Mouse (Mus musculus) right cerebral cortex, postnatal 4 days (tissue): ENCODE measurements around the gene Tnfrsf22.
"Not testable (repeated sequence)": the region's sequence is repeated elsewhere in the genome, so short reads cannot be mapped to it uniquely, and the experiment has no call there.

Experiments
- DNase-seq: peaks from one replicate; pipeline ENCODE4 v3.0.0-alpha.2; 2022

Gene Tnfrsf22

DNA sequence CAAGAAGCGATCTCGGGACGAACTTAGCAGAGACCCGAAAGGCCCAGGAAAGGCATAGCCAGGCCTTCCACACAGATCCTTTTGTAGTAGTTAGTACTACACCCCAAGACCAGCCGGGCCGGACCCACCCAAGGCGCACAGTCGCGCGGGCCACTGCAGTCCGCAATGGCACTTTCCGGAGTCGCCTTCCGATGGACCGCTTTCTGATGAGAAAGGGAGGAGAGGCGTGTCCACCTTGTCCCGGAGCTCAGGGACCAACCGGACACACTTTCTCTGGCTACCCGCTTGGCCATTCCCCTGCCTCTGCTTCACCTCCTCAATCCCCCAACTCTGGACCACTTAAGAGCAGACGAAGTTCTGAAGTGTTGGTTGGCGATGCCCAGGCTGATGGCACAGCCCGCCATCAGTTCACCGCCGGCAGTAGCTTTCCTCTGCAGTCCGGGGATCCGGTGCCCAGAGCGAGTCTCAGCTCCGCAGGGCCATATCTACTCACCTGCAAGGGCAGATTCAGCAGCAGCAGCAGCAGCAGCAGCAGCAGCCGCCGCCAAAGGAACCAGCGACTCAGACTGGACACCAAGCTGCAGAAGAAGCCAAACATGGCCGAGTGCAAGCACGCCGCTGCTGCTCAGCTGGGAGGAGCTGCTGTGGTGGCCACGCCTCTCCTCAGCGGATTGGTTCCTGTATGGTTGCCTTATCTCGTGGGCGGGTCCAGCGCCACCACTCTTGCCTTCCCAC is at the start of gene Tnfrsf22:
Gene Tnfrsf22, minus strand, starts transcription at position 628 of the 735 bp plus-strand sequence.
- peak; percentile 77 for DNase-seq

DNA sequence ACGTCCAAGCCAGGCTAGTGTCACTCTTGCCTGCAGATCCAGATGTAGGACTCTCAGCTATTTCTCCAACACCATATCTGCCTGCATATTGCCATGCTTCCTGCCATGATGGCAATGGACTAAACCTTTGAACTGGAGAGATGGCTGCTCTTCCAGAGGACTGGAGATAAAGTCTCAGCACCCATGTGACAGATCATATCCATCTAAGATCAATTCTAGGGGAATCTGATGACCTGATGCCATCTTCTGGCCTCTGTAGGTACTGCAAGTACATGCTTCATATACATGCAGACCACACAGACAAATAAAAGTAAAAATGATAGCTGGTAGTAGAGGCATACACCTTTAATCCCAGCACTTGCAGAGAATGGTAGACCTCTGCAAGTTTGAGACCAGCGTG is 46.7 kb upstream of the Tnfrsf22 start:
- DNase-seq = peak; percentile 40

DNA sequence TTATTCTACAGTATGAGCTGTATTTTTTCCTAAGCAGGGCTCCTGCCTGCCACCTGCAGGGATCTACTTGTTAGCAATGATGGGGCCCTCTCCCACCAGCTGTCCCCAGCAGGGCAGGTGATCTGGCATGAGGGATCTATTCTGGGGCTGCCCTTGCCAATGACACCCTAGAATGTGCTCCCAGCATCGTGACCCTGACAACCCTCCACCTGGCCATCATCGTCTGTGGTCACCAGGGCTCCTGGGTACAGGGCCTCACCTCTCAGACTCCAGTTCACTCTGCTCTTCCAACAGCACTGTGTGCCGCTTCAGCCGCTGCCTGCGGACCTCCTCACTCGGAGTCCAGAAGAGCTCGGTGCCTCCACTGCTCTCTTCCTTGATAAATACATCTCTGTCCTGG is 45.1 kb upstream of the Tnfrsf22 start:
- DNase-seq = no peak

DNA sequence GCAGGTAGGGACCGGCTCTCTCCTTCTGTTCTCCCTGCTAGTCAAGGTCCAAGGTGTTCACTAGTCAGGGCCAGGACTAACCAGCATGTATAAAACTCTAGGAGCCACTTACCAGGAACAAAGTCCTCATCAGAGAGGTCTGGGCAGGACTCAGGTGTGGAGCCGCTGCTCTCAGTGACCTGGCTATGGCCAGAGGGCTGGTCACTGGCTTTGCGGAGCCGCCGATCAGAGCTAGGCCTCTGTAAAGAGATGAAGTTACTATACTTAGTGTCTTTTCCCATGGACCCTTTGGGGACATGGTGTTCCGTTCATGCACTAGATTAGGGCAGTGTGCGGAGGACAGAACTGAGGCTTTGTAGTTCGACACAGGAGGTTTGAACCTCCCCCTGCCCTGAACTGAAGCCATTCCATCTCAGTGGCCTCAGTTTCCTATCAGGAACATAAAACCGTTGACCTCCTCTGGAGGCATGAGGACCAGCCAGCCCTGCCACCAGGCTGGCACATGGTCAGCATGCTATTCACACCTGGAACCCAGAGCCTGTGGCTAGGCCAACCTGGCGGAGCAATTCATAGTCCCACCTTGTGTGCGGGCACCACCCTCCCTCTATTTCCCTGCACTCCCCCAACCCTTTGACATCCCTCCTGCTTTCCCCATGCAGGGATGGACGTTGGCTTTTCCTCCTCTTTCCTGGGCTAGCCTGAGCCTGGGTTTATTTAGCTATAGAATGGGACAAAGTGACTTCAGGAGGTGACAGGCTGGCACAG is 43.5 kb upstream of the Tnfrsf22 start:
- no peak for DNase-seq

DNA sequence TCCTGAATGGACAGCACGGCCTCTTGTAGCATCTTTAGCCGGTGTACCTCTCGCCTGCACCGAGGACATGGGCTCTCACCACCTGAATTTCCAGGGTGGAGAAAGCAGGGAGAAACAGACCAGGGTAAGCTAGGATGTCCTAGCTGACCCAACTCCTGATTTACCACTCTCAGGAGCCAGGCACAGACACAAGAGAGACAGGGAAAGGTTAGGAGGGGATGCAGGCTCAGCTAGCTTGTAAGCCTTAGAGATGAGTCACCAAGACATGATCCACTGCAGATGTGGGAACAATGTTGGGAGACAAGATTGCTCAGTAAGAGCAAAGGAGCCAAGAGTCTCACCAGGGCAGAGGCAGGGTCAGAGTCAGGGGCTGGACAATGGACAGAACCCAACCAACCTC is 42.4 kb upstream of the Tnfrsf22 start:
- no peak for DNase-seq

DNA sequence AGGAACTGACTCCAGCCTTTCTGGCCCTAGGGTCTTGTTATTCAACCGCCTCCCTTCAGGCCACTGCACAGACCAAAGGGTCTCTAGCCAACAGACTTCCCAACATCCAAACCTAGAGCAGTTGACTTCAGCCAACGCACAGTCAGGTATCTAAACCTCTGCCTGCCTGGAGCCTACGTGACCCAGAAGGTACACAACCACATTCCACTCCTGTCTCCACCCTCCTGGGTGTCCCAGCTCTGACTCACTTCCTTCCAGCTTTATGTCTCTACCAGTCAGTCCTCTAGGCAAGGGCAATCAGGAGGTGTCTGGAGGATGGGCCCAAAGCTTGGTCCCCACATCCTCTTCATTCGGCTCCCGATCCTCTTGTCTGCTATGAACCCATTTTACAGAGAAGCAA is 41.7 kb upstream of the Tnfrsf22 start:
- no peak for DNase-seq

DNA sequence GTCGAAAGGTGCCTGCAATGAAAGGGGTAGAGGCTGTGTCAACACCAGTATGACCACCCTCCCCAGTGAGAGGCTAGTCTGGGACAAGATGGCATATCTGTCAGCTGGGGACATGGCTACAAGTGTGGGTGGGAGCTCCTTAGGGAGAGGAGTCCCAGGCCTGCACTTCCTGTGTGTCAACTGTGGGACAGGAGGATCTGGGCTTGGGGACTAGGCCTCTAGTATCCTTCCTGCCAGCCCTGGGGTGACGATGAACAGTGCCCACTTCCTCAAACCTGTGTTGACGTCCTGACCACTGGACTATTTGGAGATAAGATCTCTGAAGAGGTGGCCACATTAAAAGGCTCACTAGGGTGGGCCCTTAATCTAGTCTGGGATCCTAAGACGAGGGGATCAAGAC is 40.5 kb upstream of the Tnfrsf22 start:
- DNase-seq = no peak

DNA sequence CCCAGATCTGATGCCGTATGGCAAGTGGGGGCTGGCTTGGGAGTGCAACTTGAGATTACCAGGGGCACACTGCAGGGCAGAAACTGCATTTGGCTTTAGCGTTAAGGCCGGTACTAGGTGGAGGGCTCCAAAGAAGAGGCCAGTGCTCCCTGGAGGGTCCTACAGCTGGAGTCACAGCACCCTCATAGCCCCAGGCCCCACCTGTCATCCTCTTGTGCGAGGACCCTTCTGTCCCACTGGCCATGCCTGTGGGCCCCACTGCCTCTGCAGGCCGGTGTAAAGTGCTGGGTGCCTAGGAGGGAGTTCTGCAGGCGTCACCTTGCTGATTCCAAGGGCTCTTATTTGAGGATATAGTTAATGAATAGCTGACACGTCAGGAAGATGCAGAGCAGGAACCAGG is 40.0 kb upstream of the Tnfrsf22 start:
- DNase-seq = no peak

DNA sequence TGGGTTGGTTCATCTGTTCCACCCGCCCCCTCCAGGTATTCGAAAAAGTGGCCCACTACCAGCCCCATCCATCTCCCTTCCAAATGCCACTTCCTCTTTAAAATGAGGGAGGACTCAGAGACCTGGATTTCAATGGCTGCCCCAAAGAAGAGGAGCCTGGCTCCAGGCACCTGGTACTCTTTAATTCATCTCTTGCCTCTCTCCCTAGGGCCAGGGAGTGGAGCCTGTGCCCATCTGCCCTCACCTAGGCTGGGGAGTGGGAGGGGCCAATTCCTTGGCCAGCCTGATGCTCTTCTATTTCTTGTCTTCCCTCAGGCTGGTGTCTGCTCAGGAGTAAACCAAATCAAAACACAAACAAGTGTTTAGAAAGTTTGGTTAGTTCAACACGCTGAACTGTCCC is 37.2 kb upstream of the Tnfrsf22 start:
- DNase-seq = not testable (repeated sequence)

DNA sequence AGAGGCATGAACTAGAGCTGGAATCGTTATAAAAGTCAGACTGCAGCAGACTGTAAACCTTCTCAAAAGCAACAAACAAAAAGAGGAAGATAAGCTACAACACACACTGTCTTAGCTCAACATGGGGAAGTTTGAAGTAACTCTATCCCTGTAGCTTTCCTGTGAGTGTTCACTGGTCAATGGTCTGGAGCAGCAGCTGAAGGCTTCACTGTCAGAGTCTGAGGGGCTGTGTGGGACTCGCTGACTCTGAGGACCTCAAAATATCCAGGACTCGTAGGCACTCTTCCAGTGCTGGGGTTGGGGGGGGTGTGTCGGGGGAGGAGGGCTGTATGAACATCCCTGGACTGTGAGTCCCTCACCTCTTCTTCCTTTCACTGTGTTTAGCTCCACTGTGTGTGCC is 36.7 kb upstream of the Tnfrsf22 start:
- not testable (repeated sequence) for DNase-seq

DNA sequence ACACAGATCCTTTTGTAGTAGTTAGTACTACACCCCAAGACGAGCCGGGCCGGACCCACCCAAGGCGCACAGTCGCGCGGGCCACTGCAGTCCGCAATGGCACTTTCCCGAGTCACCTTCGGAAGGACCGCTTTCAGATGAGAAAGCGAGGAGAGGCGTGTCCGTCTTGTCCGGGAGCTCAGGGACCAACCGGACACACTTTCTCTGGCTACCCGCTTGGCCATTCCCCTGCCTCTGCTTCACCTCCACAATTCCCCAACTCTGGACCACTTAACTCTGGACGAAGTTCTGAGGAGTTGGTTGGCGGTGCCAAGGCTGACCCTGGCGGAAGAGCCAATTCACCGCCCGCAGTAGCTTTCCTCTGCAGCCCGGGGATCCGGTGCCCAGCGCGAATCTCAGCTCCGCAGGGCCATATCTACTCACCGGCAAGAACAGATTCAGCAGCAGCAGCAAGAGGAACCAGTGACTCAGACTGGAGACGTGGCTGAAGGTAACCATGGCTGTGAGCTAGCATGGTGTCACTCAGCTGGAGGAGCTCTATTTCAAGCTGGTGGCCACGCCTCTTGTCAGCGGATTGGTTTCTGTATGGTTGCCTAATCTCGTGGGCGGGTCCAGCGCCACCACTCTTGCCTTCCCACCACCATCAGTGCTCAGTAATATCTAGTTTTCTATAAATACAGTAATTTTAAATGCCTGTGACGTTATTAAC is 36.1 kb upstream of the Tnfrsf22 start, which contains the start of gene Tnfrsf23:
Gene Tnfrsf23, minus strand, starts transcription at position 514 of the 709 bp plus-strand sequence.
- DNase-seq = peak; percentile 36

DNA sequence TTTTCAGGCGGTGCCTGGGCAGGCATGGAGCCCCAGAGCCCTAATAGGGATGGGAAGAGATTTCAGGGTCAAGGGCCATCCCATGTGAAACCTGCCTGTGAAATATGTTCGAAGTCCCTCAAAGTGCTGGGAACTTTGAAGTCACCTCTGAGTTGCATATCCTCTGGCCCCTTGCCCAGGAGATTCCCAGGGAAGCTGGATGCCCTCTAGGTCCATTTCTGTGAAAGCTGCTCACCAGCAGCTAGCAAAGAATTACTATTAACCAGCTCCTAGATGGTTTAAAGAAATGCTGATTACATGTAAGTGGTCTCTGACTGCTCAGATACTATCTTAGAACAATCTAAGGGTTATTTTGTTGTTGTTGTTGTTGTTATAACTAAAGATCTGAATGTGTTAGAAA is 35.1 kb upstream of the Tnfrsf22 start:
- not testable (repeated sequence) for DNase-seq

DNA sequence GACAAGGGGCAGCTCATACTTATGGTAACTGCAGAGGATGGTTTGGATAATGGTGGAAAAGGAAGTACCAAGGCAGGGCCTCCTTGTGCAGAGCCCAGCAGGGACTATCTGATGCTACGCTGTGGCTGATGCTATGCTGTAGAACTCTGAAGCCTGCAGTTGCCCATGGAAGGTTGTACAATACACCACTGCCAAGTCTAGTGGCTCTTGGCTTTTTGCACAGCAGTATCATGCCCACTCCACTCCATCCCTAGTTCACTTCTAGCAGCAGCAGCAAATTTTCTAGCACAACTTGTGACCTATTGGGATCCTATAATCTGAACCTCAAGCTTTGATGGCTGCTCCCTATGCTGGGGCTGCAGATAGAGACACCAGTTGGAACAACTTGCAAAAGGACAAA is 32.1 kb upstream of the Tnfrsf22 start:
- DNase-seq = no peak

DNA sequence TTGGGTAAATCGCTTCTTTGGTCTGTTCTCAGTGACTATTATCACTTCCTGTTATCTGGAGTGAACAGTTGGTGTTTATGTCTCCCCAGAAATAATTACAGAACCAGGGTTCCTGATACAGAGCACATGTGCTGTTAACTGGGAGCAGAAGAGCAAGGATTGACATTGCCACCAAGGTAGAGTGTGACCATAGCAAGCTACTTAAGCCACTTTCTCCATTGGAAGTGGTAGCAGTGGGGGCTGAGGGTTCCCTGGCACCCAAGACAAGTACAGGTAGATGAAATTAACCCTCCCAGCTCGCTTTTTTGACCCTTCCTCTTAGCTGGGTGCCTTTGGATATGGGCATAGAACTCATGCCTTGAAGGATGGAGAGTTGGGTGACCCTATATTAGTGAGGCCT is 31.4 kb upstream of the Tnfrsf22 start:
- DNase-seq = not testable (repeated sequence)

DNA sequence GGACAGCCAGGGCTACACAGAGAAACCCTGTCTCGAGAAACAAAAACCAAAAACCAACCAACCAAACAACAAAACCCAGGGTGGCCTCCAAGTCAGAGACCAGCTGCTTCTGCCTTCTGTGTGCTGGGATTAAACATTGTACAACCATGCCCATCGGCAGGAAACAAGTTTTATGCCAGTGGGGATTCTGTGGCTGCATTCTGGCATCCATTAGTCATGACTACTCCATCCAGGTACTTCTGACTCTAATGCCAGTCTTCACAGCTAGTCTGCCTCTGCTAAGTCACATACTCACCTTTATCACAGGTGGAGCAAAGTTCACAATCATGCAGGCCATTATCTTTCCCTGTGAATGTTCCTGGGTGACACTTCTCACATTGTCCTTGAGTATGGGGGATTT is 30.2 kb upstream of the Tnfrsf22 start:
- DNase-seq = not testable (repeated sequence)

DNA sequence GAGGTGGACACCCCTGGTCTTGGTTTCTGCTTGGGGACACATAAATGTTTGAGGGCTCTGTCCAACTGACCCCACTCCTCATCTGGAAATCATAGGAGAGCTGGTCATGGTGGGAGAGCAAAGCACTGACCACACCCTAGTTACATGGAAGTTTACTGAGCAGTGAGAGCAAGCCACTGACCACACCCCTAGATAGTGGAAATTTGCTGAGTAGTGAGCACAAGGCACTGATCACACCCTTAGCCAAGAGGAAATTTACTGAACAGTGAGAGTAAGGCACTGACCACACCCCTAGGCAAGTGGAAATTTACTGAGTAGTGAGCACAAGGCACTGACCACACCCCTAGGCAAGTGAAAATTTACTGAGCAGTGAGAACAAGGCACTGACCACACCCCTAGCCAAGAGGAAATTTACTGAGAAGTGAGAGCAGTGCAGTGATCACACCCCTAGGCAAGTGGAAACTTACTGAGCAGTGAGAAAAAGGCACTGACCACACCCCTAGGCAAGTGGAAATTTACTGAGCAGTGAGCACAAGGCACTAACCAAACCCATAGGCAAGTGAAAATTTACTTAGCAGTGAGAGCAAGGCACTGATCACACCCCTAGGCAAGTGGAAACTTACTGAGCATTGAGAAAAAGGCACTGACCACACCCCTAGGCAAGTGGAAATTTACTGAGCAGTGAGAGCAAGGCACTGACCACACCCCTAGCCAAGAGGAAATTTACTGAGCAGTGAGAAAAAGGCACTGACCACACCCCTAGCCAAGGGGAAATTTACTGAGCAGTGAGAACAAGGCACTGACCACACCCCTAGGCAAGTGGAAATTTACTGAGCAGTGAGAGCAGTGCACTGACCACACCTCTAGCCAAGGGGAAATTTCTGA is 17.2 kb upstream of the Tnfrsf22 start:
- no peak for DNase-seq

DNA sequence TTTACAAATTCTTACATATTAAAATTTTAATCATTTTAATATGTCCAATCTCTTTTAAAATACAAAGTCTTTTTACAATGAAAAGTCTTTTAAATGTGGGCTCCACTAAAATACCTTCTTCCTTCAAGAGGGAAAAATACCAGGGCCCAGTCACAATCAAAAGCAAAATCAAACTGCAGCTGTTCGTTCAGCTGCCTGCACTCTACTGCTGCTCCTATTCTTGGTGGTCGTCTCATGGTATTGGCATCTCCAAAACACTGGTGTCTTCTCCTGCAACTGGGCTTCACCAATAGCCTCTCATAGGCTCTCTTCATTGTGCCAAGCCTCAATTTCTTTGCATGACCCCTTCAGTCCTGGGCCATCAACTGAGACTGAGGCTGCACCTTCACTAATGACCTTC is 14.0 kb upstream of the Tnfrsf22 start:
- DNase-seq = no peak

DNA sequence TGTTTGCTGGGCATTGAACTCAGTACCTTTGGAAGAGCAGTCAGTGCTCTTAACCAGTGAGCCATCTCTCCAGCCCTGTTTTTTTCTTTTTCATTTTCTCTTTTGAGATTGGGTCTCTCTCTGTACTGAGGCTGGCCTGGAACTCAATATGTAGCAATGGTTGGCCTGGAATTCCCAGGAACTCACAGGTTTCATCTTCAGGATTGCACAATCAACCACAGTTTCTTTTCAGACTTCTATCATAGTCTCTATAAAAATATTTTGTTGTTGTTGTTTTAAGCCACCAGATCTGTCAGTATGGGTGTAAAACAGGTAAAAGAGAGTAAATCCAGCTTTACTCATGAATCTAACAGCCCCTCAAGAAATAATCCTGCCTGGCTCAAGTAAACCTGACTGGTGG is 11.3 kb upstream of the Tnfrsf22 start:
- DNase-seq = no peak

DNA sequence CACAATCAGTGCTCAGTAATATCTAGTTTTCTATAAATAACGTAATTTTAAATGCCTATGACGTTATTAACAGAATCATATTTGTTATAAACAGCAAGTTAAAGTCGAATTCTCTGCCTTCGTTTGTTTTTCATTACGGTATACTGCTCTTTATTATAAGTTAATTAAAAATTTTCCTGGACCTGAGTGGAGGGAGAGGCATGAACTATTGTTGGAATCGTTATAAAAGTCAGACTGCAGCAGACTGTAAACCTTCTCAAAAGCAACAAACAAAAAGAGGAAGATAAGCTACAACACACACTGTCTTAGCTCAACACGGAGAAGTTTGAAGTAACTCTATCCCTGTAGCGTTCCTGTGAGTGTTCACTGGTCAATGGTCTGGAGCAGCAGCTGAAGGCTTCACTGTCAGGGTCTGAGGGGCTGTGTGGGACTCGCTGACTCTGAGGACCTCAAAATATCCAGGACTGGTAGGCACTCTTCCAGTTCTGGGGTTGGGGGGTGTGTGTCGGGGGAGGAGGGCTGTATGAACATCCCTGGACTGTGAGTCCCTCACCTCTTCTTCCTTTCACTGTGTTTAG is 397 bp upstream of the Tnfrsf22 start:
- not testable (repeated sequence) for DNase-seq

DNA sequence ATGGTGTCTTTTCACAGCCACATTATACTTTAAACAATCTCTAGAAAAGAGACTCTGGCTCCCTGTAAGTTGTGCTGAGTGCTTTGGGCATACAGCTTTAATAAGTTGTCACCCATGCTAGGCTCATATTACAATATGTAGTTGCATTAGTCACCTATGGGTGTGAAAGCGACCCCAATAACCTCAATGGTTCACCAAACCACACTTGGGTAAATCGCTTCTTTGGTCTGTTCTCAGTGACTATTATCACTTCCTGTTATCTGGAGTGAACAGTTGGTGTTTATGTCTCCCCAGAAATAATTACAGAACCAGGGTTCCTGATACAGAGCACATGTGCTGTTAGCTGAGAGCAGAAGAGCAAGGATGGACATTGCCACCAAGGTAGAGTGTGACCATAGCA is 5.5 kb downstream of the Tnfrsf22 start:
- not testable (repeated sequence) for DNase-seq

DNA sequence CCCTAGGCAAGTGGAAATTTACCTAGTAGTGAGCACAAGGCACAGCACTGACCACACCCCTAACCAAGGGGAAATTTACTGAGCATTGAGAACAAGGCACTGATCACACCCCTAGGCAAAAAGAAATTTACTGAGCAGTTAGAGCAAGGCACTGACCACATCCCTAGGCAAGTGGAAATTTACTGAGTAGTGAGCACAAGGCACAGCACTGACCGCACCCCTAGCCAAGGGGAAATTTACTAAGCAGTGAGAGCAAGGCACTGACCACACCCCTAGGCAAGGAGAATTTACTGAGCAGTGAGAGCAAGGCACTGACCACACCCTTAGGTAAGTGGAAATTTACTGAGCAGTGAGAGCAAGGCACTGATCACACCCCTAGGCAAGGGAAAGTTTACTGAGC is 12.8 kb downstream of the Tnfrsf22 start:
- DNase-seq = no peak

DNA sequence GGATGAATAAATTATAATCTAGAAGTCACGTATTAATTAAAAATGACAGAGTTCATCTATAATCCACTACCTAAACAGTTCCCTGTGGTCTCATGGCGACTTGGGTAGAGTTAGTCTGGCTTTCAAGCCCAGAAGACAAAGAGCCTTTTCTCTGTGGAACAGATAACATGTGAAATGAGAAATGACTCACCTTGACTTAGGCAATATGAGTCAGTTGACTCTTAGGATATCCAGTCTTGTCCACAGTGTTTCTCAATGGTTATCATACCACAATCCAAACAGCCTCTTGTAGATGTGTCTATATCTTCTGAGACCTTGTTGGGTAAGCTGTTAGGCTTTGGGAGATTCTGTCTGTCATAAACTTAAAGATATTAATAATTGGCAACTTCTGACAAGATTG is 18.0 kb downstream of the Tnfrsf22 start:
- no peak for DNase-seq
